Mouse (Mus musculus): ENCODE measurements around the gene Mpp2. TPM values are rescaled to one million over a fixed set of nuclear protein-coding genes. Genes with fewer than 3 reads are reported as not detected.
A peak's percentile ranks its signal among the peaks of the same experiment; 100 is the strongest.

Gene Mpp2
- polyA plus RNA-seq, 1 experiment = 7.5 TPM

DNA sequence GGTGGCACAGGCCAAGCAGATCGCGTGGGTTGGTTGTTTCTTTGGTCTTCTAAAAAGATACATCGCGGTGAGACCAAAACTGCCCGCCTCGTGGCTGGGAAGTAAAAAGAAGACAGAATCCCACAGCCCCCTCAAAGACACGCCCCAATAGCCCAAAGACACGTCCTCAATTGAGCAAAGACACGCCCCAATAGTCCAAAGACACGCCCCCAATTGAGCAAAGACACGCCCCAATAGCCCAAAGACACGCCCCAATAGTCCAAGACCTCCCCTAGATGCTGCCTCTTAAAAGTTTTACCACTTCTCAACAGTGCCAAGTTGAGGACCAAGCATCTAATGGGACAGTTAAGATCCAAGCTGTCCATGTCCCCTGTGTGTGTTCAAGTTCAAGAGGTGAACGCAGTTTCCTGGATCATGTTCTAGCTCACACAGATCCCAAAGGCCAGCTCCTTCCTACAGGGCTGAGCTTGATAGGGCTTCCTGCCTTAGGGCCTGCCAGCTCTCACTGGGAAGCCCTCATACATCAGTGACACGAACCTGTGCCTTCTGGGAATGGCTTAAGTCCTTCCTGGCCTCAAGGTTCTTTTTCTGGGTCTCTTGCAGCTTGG is 38.3 kb downstream of the Mpp2 start:
- no peak for TF ChIP-seq POLR2A (IDR thresholded peaks at IDR 0.05; ENCODE audit: low read depth, low read length)
- TF ChIP-seq CTCF (IDR thresholded peaks at IDR 0.05; ENCODE audit: extremely low read depth, insufficient read depth, insufficient read length, insufficient replicate concordance) = no peak
- Histone ChIP-seq H3K27ac (ENCODE audit: insufficient read depth, low read length) (no peak overlapping the region; the same call in 1 of the 2 replicates), H3K4me3 (ENCODE audit: extremely low read depth, insufficient read depth, insufficient read length) (no peak overlapping the region), H3K36me3 (ENCODE audit: control insufficient read depth, insufficient read depth, low read length) (no peaks in the 10 kb centered on the region), H3K27me3 (ENCODE audit: control insufficient read depth, insufficient read depth, low read length) (no peaks in the 10 kb centered on the region), H3K4me1 (ENCODE audit: control insufficient read depth, insufficient read depth, insufficient read length) (no peaks in the 10 kb centered on the region; the same call in 1 of the 2 replicates)
- 70% methylated on average over 14 of the region's 14 CpGs for WGBS
- DNase-seq (ENCODE audit: low read depth in 1 of 2, low spot score in 2 of 2) = no peak

DNA sequence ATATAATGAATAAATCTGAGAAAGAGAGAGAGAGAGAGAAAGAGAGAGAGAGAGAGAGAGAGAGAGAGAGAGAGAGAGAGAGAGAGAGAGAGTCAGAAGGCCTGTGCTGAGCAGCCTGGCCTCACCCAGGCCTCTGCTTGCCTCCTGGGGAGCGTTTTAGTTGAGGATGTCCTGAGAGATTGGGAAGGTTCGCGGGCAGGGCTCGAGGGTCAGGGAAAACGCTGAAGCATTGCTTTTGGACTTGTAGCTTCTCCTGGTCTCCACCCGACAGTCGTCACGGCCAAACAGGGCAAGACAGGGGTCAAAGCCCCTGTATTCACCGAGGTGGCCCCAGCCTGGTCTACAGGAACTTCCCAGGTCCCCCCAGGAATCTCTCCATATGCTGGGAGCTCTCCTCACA is 41.7 kb downstream of the Mpp2 start:
- 93% methylated on average over 9 of the region's 9 CpGs for WGBS
- Histone ChIP-seq H3K4me1 (ENCODE audit: control insufficient read depth, insufficient read depth, insufficient read length) (no peaks in the 10 kb centered on the region; the same call in 1 of the 2 replicates), H3K27me3 (ENCODE audit: control insufficient read depth, insufficient read depth, low read length) (no peaks in the 10 kb centered on the region), H3K27ac (ENCODE audit: insufficient read depth, low read length) (no peak overlapping the region), H3K36me3 (ENCODE audit: control insufficient read depth, insufficient read depth, low read length) (no peaks in the 10 kb centered on the region), H3K4me3 (ENCODE audit: extremely low read depth, insufficient read depth, insufficient read length) (no peak overlapping the region)
- DNase-seq (ENCODE audit: low read depth in 1 of 2, low spot score in 2 of 2) = no peak
- TF ChIP-seq CTCF (IDR thresholded peaks at IDR 0.05; ENCODE audit: extremely low read depth, insufficient read depth, insufficient read length, insufficient replicate concordance) (no peak), POLR2A (IDR thresholded peaks at IDR 0.05; ENCODE audit: low read depth, low read length) (no peak)

DNA sequence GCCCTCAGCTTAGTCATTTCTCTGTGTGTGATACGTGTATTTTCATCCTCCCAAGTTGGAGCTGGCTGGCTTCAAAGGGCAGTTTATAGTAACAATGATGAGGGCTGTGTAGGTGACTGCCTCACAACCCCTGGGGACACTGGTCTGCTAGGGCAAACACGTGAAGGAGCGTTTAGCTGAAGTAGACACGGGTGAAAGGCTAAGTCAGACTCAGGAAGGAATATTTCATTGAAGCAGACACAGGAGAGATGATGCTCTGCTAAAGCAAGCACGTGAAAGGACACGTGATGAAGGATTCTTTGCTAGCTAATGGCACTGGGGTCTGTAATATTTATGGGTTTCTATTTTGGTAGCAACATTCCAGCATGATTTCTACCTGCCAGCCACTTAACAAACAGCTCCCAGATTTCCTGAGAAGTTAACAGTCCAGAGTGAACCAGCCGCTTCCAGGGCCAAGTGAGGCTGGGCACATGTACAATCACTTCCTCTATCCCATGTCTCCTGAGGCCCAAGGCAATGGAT is 43.6 kb downstream of the Mpp2 start:
- Histone ChIP-seq H3K4me3 (ENCODE audit: extremely low read depth, insufficient read depth, insufficient read length) (no peak overlapping the region), H3K4me1 (ENCODE audit: control insufficient read depth, insufficient read depth, insufficient read length) (no peaks in the 10 kb centered on the region), H3K36me3 (ENCODE audit: control insufficient read depth, insufficient read depth, low read length) (no peaks in the 10 kb centered on the region), H3K27me3 (ENCODE audit: control insufficient read depth, insufficient read depth, low read length) (no peaks in the 10 kb centered on the region), H3K27ac (ENCODE audit: insufficient read depth, low read length) (no peak overlapping the region)
- 85% methylated on average over 7 of the region's 7 CpGs for WGBS
- no peak for DNase-seq (ENCODE audit: low read depth in 1 of 2, low spot score in 2 of 2)
- TF ChIP-seq POLR2A (IDR thresholded peaks at IDR 0.05; ENCODE audit: low read depth, low read length) = no peak
- no peak for TF ChIP-seq CTCF (IDR thresholded peaks at IDR 0.05; ENCODE audit: extremely low read depth, insufficient read depth, insufficient read length, insufficient replicate concordance)

DNA sequence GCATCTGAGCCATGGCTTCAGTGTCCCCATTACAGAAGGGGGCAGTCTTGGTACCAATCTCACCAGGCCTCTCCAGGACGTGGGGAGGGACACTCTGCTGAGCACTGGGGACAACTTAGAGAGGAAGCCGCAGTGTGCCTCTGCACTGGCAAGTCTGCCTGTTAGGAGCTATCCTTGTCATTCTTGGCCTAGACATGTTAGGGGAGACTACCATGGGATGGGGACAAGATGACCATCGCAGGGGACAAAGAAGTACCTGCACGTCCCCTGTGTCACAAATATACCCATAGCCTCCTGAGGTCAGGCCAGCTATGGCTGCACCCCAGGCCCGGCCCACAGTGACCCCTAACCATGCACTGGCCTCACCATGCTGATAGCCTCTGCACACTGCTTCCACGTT is 44.9 kb downstream of the Mpp2 start:
- H3K4me3 ChIP-seq (ENCODE audit: extremely low read depth, insufficient read depth, insufficient read length) = no peak overlapping the region

DNA sequence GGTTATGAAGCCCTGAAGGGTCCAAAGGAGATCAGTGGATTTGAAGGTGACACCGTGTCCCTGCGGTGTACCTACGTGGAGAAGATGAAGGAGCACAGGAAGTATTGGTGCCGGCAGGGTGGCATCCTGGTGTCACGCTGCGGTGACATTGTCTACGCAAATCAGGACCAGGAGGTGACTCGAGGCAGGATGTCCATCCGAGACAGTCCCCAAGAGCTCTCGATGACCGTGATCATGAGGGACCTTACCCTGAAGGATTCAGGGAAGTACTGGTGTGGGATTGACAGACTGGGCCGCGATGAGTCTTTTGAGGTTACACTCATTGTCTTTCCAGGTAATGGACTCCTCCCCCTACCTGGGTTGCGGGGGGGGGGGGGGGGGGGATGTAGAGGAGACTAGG is 45.3 kb downstream of the Mpp2 start:
- WGBS = 95% methylated on average over 14 of the region's 14 CpGs
- no peak for DNase-seq (ENCODE audit: low read depth in 1 of 2, low spot score in 2 of 2)
- Histone ChIP-seq H3K4me1 (ENCODE audit: control insufficient read depth, insufficient read depth, insufficient read length) (no peaks in the 10 kb centered on the region), H3K27ac (ENCODE audit: insufficient read depth, low read length) (no peak overlapping the region), H3K27me3 (ENCODE audit: control insufficient read depth, insufficient read depth, low read length) (no peaks in the 10 kb centered on the region), H3K36me3 (ENCODE audit: control insufficient read depth, insufficient read depth, low read length) (no peaks in the 10 kb centered on the region), H3K4me3 (ENCODE audit: extremely low read depth, insufficient read depth, insufficient read length) (no peak overlapping the region)
- TF ChIP-seq POLR2A (IDR thresholded peaks at IDR 0.05; ENCODE audit: low read depth, low read length) = no peak
- TF ChIP-seq CTCF (IDR thresholded peaks at IDR 0.05; ENCODE audit: extremely low read depth, insufficient read depth, insufficient read length, insufficient replicate concordance) = no peak

More for the DNA sequence above, 44.9 kb downstream of the Mpp2 start:
- Histone ChIP-seq H3K4me1 (ENCODE audit: control insufficient read depth, insufficient read depth, insufficient read length) (no peaks in the 10 kb centered on the region), H3K27ac (ENCODE audit: insufficient read depth, low read length) (no peak overlapping the region), H3K36me3 (ENCODE audit: control insufficient read depth, insufficient read depth, low read length) (no peaks in the 10 kb centered on the region), H3K27me3 (ENCODE audit: control insufficient read depth, insufficient read depth, low read length) (no peaks in the 10 kb centered on the region)
- TF ChIP-seq POLR2A (IDR thresholded peaks at IDR 0.05; ENCODE audit: low read depth, low read length) (no peak), CTCF (IDR thresholded peaks at IDR 0.05; ENCODE audit: extremely low read depth, insufficient read depth, insufficient read length, insufficient replicate concordance) (no peak)
- no peak for DNase-seq (ENCODE audit: low read depth in 1 of 2, low spot score in 2 of 2)
- WGBS = 85% methylated on average over 6 of the region's 6 CpGs

DNA sequence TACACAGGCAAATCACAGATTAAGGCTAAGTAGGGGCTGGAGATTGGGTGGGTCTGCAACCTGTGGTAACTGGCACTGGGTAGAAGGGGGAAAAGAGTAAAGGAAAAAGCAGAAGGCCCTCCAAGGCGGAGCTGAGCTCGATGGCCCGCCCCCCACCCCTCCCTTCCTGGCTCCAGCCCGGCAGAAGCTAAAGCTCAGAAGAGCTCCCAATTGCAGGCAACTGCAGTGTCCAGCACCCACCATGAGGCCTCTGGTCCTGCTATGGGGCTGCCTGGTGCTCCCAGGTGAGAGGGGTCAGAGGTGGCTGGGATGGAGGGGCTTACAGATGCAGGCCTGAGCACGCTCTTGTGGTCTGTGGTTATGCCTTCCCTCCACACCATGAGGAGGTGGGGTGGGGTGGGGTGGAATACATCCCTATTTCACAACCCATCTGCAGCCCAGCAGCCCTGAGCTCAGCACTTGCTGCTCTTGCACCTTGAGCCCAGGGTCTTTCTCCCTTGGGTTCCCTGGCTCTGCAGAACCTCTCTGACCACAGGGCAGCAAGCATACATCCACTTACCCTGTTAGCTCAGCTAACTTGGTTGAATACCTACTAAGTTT is 46.9 kb downstream of the Mpp2 start, which contains the start of gene Cd300lg:
Gene Cd300lg (plus strand): TSS at position 160 of the 600 bp plus-strand sequence.
- WGBS = 14% methylated on average over 5 of the region's 5 CpGs

DNA sequence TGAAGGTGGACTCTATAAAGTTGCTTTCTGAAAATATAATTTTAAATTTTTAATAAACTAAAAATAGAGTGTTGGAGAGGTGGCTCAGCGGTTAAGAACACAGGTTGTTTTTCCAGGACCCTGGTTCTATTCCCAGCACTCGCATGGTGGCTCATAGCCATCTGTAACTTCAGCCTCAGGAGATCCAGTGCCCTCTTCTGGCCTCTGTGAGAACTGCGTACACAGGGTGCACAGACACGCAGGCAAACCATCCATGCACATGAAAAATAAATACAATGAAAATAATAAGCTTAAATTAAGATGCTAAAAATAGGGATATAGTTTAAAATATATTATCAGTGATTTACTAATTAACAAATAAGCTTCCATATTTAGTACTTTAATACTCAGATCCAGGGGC is 47.7 kb downstream of the Mpp2 start:
- TF ChIP-seq POLR2A (IDR thresholded peaks at IDR 0.05; ENCODE audit: low read depth, low read length) = no peak
- no peak for TF ChIP-seq CTCF (IDR thresholded peaks at IDR 0.05; ENCODE audit: extremely low read depth, insufficient read depth, insufficient read length, insufficient replicate concordance)
- Histone ChIP-seq H3K4me3 (ENCODE audit: extremely low read depth, insufficient read depth, insufficient read length) (no peak overlapping the region), H3K27me3 (ENCODE audit: control insufficient read depth, insufficient read depth, low read length) (no peaks in the 10 kb centered on the region), H3K4me1 (ENCODE audit: control insufficient read depth, insufficient read depth, insufficient read length) (no peaks in the 10 kb centered on the region), H3K27ac (ENCODE audit: insufficient read depth, low read length) (no peak overlapping the region), H3K36me3 (ENCODE audit: control insufficient read depth, insufficient read depth, low read length) (no peaks in the 10 kb centered on the region)
- WGBS = 82% methylated on average over 4 of the region's 4 CpGs
- no peak for DNase-seq (ENCODE audit: low read depth in 1 of 2, low spot score in 2 of 2)

More for the DNA sequence above, 46.9 kb downstream of the Mpp2 start, which contains the start of gene Cd300lg:
- H3K27ac ChIP-seq (ENCODE audit: insufficient read depth, low read length) = no peak within 1 kb of the TSS
- no peak for TF ChIP-seq POLR2A (IDR thresholded peaks at IDR 0.05; ENCODE audit: low read depth, low read length)
- no peak for TF ChIP-seq CTCF (IDR thresholded peaks at IDR 0.05; ENCODE audit: extremely low read depth, insufficient read depth, insufficient read length, insufficient replicate concordance)
- H3K36me3 ChIP-seq (ENCODE audit: control insufficient read depth, insufficient read depth, low read length) = no peaks in the 10 kb centered on the region
- H3K27me3 ChIP-seq (ENCODE audit: control insufficient read depth, insufficient read depth, low read length) = no peaks in the 10 kb centered on the region
- H3K4me3 ChIP-seq (ENCODE audit: extremely low read depth, insufficient read depth, insufficient read length) = peak within 1 kb of the TSS; percentile 39; the same call in 1 of the 2 replicates
- H3K4me1 ChIP-seq (ENCODE audit: control insufficient read depth, insufficient read depth, insufficient read length) = no peaks in the 10 kb centered on the region
- no peak for DNase-seq (ENCODE audit: low read depth in 1 of 2, low spot score in 2 of 2)

Measured in spleen, adult 2 months (tissue).